Mouse (Mus musculus) T-helper 1 cell (primary cell): Measurements from ENCODE around the gene Prss45.

Experiments used
- in situ Hi-C: fragments of 300-600 bp; cut with MboI, MseI; formaldehyde crosslinking; loops from one replicate; pipeline ENCODE4 v1.15.1; 2025; ENCODE audit warnings: high pct_unique_total_duplicates

The Prss45 gene

GRCm38 (mm10) chr9:110857781-110858472 is 23.5 kb downstream of the Prss45 start, which contains the start of gene Prss50:
TSS of gene Prss50 (plus strand) at chr9:110857967.
- in situ Hi-C loops, result no loop called here

DNA sequence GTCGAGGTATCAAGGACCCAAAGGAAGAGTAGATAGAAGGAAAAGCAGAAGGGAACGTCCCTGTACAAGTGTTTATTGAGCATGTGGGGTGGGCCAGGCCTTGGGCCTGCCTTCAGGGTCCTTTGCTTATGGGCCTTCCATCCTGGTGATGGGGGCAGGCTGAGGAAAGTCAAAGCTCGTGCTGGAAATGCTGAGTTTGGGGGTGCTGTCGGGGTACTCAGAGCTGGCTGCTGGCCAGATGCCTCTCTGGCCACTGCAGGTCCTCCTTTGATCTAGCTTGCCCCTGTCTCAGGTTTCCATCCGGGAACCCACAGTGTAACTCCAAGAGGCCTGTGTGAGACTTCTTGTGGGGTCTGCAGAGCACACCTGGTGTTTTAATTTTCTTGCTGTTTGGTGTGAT is 24.1 kb downstream of the Prss45 start:
- in situ Hi-C loops, result no loop called here

DNA sequence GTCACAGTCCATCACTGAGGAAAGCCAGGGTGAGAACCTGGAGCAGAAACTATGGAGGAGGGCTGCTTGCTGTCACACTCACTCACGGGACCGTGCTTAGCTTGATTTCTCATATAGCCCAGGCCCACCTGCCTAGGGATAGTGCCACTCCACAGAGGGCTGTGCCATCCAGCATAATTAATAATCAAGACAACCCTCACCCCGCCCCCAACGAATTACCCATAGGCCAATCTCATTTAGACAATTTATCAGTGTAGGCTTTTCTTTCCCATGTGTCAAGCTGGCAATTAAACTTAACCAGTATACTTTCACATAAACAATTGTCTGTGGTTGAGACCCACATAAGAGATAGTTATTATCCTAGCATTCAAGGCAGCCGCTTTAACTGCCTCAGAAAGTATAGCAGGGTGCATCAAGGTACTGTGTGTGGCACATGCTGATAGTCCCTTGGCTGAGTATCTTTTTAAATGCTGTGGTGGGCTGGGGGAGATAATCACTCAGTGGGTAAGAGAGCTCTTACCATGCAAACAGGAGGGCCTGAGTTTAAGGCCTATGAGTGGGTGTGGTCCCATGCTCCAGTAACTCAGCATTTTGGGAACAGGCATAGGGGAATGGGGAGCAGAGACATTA is 24.7 kb downstream of the Prss45 start:
- in situ Hi-C loops, result no loop called here

- in situ Hi-C loops, result no loop called here
Measured at GRCm38 (mm10) chr9:110871030-110871429, 36.6 kb downstream of the Prss45 start.

DNA sequence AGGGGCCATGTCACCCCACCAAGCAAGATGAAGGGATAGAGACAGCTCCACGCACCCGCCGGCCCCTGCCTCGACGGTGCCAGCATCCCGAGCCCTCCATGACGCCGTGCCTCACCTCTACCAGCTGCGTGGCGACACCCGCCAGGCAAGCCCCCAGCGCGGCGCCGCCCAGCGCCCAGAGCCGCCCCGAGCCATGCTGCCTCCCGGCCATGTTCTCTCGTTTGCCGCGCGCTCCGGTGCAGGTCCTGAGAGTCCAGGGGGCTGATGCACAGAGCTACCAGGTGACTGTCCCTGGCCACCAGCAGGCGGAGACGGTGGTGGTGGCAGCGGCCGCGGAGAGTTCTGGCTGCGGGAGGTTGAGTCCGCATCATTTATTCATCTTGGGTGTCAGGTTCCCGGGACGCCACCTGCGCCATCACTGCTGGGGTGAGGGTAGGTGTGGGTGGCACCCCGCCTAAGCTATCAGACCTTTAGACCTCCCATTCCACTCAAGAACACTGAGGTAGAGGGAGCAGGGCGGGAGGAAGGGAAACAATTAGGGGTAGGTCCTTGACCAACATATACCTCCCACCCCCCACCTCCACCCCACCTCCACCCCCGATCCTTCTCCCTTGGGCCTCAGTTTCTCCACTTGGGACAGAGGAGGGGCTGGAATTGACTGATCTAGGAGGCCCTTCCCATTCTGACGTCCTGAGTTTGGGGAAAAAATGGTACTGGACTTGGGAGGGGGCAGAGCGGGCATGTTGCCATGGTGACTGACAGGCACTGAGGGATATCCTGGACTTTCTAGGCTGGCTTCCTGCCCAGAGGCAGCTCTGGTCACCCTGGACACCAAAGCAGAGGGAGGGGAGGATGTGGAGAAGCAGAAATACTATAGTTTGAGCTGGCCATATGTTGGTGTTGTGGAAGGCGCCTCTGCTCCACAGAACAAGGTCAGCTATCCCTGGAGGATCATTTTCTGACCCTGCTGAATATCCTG is 39.6 kb downstream of the Prss45 start:
- in situ Hi-C loops, result no loop called here

GRCm38 (mm10) chr9:110874660-110875191 is 40.3 kb downstream of the Prss45 start:
- in situ Hi-C loops, result no loop called here

- in situ Hi-C loops, result no loop called here
Measured at GRCm38 (mm10) chr9:110875288-110875695, 40.9 kb downstream of the Prss45 start.

- in situ Hi-C loops, result no loop called here
Measured at GRCm38 (mm10) chr9:110877353-110877752, 43.0 kb downstream of the Prss45 start.

- in situ Hi-C loops, result no loop called here
Measured at GRCm38 (mm10) chr9:110877888-110878287, 43.5 kb downstream of the Prss45 start.

- in situ Hi-C loops, result no loop called here
Measured at GRCm38 (mm10) chr9:110879191-110879920, 45.0 kb downstream of the Prss45 start, which contains the start of gene Als2cl. TSS of gene Als2cl (plus strand) at chr9:110879870.

GRCm38 (mm10) chr9:110879998-110880561 is 45.7 kb downstream of the Prss45 start, which contains the start of gene Tmie:
TSS of gene Tmie (minus strand) at chr9:110880113.
- in situ Hi-C loops, result no loop called here

GRCm38 (mm10) chr9:110880772-110881171 is 46.4 kb downstream of the Prss45 start:
- in situ Hi-C loops, result no loop called here

- in situ Hi-C loops, result no loop called here
Measured at GRCm38 (mm10) chr9:110881953-110882352, 47.6 kb downstream of the Prss45 start.

DNA sequence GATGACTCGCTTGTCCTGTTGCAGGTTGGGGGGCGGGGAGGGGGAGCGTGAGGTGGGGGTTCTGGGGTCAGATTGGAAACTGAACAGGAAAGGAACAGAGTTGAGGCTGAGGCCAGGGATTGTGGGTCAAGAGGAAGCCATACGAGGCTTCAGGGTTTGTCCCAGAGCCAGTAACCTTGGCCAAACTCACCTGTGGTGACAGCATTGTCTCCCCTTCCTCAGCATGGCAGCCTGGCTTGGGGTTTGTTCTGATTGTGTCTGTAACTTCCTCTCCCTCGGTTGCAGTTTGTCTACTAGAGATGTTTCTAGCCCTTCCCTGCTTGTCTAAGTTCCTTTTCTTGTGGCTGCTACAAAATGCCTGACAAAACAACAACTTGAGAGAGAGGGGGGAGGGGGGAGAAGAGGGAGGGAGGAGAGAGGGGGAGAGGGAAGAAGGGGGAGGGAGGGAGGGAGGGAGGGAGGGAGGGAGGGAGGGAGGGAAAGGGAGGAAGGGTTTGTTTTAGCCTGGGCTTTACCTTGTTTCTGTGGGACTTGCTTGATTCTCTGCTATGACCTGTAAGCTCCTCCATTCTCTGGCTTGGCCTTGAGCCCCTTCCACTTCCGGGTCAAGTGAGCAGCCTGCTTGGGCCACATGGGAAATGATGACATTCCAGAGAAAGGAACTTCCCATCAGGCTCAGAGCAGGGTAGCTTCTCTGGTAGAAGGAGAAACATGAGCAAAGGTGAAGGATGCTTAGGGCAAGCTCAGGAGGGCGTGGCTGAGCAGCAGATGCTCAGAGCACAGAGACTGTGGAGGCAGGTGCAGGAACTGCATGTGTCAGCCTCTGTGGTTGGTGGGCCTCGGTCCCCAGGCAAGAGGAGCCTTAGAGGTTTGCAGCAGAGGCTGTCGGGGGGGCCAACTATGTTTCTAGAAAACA is 53.3 kb downstream of the Prss45 start:
- in situ Hi-C loops, result no loop called here

DNA sequence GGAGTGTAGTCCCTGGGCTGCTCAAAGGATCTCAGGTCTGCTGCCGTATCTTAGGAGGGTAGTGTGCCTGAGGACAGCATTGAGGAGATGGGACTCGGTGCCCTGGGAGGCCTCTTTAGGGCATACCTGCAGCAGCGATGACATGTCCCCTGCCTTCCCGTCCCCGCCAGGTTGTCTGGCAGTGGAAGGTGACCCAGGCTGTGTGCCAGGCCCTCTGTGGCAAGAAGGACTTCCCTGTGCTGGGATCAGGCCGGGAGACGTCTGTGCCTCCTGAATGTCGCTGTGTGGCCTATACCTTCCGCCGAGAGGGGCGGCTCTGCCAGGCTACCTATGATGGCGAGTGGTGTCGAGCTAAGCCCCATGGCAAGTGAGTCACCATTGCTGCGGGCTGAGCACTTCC is 54.5 kb downstream of the Prss45 start:
- in situ Hi-C loops, result no loop called here

DNA sequence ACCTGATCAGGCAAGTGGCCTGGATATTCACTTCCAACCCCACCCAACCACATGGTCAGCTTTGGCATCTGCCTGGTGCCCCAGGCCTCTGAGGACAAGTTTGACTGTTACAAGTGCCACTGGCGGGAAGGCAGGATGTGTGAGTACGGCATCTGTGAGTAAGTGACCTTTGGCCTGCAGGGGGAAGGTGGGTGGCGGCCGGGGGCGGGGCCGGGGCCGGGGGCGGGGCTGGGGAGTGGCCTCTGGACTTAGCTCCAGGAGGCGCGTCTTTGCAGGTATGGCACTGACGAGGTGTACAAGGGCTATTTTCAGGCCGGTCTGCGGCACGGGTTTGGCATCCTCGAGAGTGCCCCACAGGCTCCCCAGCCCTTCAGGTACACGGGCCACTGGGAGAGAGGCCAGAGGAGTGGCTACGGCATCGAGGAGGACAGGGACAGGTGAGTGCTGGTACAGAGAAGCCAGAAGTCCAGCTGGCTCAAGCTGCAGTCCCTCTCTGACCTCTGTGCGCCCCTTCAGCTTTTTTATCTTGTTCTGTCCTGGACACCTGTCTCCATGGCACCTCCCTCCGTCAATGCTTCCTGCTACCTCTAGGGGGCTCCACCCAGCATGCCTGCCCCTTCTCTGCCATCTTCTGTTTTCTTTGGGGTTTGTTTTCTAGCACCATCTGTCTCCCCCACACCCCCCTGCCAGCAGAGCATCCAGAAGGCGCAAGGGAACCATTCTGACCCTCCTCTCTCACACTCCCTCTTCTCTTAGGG is 55.8 kb downstream of the Prss45 start:
- in situ Hi-C loops, result no loop called here
